Mouse (Mus musculus): ENCODE results near the gene Col5a3. TPM values are rescaled to one million over a fixed set of nuclear protein-coding genes. Genes with fewer than 3 reads are reported as not detected.

Col5a3 gene
- total RNA-seq, 2 experiments from 2014 or later, result 1.8 to 2.3 TPM

Other genes starting within 250 kb of the Col5a3 start
- gene Zfp846, start 233.8 kb downstream of the Col5a3 start, total RNA-seq (2021), result 10 to 100 TPM; 28.5 to 29.5 TPM
- gene Ubl5, start 172.2 kb downstream of the Col5a3 start, total RNA-seq (2021), result 100 to 1,000 TPM; 318 to 356 TPM
- gene Fbxl12, start 170.3 kb downstream of the Col5a3 start, total RNA-seq (2021), result 10 to 100 TPM; 18.5 to 23.8 TPM
- gene Pin1, start 163.0 kb downstream of the Col5a3 start, total RNA-seq (2021), result 10 to 100 TPM; 31.7 to 32.6 TPM
- 100 to 1,000 TPM; 123 to 138 TPM for gene Olfm2, start 68.7 kb downstream of the Col5a3 start, total RNA-seq (2021)
- gene Rdh8, start 3.4 kb upstream of the Col5a3 start, total RNA-seq (2021), result not detected
- 10 to 100 TPM; 48.2 to 55.5 TPM for gene A230050P20Rik, start 53.6 kb upstream of the Col5a3 start, total RNA-seq (2021)
- gene Angptl6, start 64.7 kb upstream of the Col5a3 start, total RNA-seq (2021), result 10 to 100 TPM; 10.4 to 12.8 TPM
- gene Ppan, start 73.1 kb upstream of the Col5a3 start, total RNA-seq (2021), result 10 to 100 TPM; 28.9 to 35.8 TPM
- gene Eif3g, start 83.6 kb upstream of the Col5a3 start, total RNA-seq (2021), result 100 to 1,000 TPM; 137 to 144 TPM
- gene Dnmt1, start 144.8 kb upstream of the Col5a3 start, total RNA-seq (2021), result 10 to 100 TPM; 47.4 to 52.1 TPM
- 1 to 10 TPM; 3.1 to 4.1 TPM for gene S1pr2, start 161.7 kb upstream of the Col5a3 start, total RNA-seq (2021)
- 10 to 100 TPM; 47.2 to 54.4 TPM for gene Mrpl4, start 187.7 kb upstream of the Col5a3 start, total RNA-seq (2021)
- 1 to 10 TPM; 3.0 to 3.9 TPM for gene Icam1, start 200.9 kb upstream of the Col5a3 start, total RNA-seq (2021)
- under 1 TPM in 1 of 2 experiments, not detected in 1; 0.56 TPM for gene Icam4, start 214.3 kb upstream of the Col5a3 start, total RNA-seq (2021)
- 100 to 1,000 TPM; 256 to 261 TPM for gene Icam5, start 217.0 kb upstream of the Col5a3 start, total RNA-seq (2021)

All from layer of hippocampus, postnatal 10 days (tissue).